Mouse (Mus musculus) right cerebral cortex, postnatal 10 days (tissue): Measurements from ENCODE around the gene Gnas.

Experiments used
- DNase-seq, 2 experiments: peaks; one replicate each; pipeline ENCODE4 v3.0.0; 2021; ENCODE audit warnings: low spot score in 2 of 2

Gnas gene

DNA sequence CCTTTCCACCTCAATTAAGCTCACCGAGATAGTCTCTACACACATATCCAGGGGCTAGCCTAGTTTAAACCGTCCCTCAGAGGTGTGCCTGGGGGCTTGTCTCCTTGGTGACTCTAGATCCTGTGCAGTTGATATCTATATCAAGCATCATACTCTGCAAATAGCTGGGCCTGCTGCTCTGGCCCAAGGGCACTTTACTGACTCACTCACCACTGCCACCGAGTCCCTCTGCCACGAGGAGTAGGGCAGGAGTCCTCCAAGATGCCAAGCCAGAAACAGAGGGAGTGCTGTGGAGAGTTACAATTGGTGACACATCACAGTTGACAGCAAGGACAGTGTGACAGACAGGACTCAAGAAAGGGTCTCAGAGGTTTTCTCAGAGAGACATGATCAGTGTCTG lies 75.5 kb downstream of the Gnas start:
- DNase-seq: no peak

- DNase-seq: no peak
These were observed 82.5 kb downstream of the Gnas start for GRCm38 (mm10) chr2:174366571-174366970.

- DNase-seq: no peak
These were observed 96.9 kb downstream of the Gnas start for GRCm38 (mm10) chr2:174381021-174381420.

GRCm38 (mm10) chr2:174391936-174392335 lies 107.8 kb downstream of the Gnas start:
- DNase-seq: no peak

DNA sequence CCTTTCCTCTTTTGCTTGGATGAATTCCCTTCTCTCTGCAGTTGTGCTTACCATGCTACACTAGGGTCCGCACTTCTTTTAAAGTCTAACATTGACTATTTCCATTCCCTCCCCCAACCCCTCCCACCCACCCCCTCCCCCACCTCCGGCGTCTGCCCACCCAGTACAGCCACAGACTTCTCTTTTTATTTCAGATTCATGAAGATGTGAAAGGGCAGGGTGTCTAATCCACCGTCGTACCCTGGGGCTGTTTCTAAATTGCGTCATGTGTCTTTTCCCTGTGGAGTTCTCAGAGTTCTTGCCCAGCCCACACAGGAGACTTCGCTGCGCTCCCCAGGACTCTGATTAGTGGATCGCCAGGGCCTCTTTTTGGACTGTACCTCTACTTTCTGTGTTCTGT lies 108.4 kb downstream of the Gnas start:
- no peak for DNase-seq

- no peak for DNase-seq
These were observed 109.3 kb downstream of the Gnas start for GRCm38 (mm10) chr2:174393383-174393782.
